Mouse (Mus musculus): ENCODE results near the gene Zswim3. TPM values are rescaled to one million over a fixed set of nuclear protein-coding genes. Genes with fewer than 3 reads are reported as not detected.
"Not testable (repeated sequence)": the region's sequence is repeated elsewhere in the genome, so short reads cannot be mapped to it uniquely, and the experiment has no call there.

Zswim3 gene
- polyA plus RNA-seq, 1 experiment from 2014 or later: 8.1 TPM

- no peak overlapping the region for H3K4me2 ChIP-seq (replicated peaks)
- H3K9me3 ChIP-seq: no peaks in the 10 kb centered on the region
- H3K27ac ChIP-seq: no peak overlapping the region
- no peak overlapping the region for H3K4me3 ChIP-seq (replicated peaks)
- peaks cover 38% of the 10 kb centered on the region for H3K36me3 ChIP-seq
- no peaks in the 10 kb centered on the region for H3K4me1 ChIP-seq (replicated peaks)
- no peak for ATAC-seq
- no peaks in the 10 kb centered on the region for H3K27me3 ChIP-seq (replicated peaks)
- H3K9ac ChIP-seq: no peak overlapping the region
- 82% methylated on average over 4 of the region's 4 CpGs for WGBS
Observed at GRCm38 (mm10) chr2:164795868-164796267, 9.0 kb upstream of the Zswim3 start.

- not testable (repeated sequence) for H3K4me3 ChIP-seq (replicated peaks); H3K27ac ChIP-seq; H3K4me1 ChIP-seq (replicated peaks); H3K9me3 ChIP-seq; ATAC-seq; H3K27me3 ChIP-seq (replicated peaks); H3K4me2 ChIP-seq (replicated peaks); H3K9ac ChIP-seq
- peaks cover 18% of the 10 kb centered on the region for H3K36me3 ChIP-seq
- 74% methylated on average over 6 of the region's 6 CpGs for WGBS
Observed at GRCm38 (mm10) chr2:164798554-164798953, 6.3 kb upstream of the Zswim3 start.

DNA sequence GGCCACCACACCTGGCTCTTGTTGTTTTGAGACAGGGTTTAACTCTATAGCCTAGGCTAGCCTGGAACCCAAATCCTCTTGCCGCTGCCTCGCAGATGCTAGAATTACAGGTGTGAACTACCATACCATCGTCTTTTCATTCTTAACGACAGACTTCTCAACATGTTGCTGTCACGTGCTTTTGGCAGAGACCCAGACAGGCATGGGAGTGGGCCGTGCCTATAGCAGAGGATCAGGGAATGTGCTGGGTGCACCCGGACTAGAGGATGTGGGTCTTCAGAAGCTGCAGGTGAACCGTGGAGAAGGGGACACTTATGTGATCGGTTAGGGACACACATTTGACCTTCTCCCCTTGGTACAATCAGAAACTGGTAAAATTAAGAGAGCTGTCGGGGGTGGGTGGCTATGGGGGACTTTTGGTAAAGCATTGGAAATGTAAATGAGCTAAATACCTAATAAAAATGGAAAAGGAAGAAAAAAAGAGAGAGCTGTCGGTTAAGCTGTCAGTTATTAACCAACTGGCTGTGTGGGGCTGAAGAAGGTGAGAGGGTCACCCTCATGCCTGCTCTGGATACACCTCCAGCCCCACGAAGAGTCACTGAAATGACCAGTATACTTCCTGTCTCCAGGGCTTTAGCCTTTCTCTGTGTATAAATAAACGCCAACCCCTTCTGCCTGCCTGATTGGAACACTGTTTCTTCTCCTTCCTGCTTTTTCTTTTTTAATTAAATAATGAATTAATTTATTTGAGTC is 4.5 kb upstream of the Zswim3 start:
- Histone ChIP-seq H3K4me2 (replicated peaks) (no peak overlapping the region), H3K27ac (no peak overlapping the region), H3K4me1 (replicated peaks) (peaks cover 12% of the 10 kb centered on the region), H3K9me3 (no peaks in the 10 kb centered on the region), H3K9ac (no peak overlapping the region), H3K36me3 (peaks cover 13% of the 10 kb centered on the region; the same call in 1 of the 2 replicates), H3K27me3 (replicated peaks) (no peaks in the 10 kb centered on the region), H3K4me3 (replicated peaks) (no peak overlapping the region)
- no peak for ATAC-seq
- 89% methylated on average over 13 of the region's 13 CpGs for WGBS

DNA sequence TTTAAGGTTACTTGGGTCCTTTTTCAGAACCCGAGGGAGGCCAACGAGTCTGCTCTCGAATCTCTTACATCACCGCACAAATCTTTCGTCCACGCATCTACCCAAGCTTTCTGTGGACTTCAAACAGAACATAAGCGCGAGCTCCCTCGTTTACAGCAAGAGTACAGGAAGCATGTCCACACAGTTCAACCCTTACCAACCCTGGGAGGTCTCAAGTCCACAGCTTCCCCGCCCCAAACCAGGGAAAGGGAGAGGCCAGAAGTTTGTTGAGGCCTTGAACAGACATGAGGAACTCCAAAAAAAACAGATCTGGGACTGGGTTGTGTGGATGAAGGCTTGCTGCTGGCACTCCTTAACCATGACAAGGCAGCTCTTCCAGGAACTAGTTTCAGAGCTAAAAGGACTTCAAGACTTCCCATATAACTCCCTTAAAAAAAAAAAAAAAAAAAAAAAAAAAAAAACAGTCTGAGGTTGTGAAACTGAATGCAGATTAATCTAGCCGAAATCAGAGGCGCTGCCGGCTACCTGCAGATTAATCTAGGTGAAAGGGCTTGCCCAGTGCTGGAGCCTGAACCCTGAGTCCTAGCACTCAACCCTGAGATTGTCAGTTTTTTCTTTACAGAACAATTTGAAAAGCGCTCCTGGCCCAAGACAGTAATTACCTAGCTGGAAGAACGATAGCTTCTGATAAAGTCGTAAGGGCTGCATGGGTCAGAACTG is 1.5 kb upstream of the Zswim3 start:
- H3K9ac ChIP-seq: peak overlapping the region; percentile 76
- WGBS: 81% methylated on average over 16 of the region's 16 CpGs
- ATAC-seq: no peak
- peak overlapping the region; percentile 23; the same call in 1 of the 2 replicates for H3K27ac ChIP-seq
- peak overlapping the region; percentile 65 for H3K4me3 ChIP-seq (replicated peaks)
- no peaks in the 10 kb centered on the region for H3K9me3 ChIP-seq
- H3K4me1 ChIP-seq (replicated peaks): peaks cover 15% of the 10 kb centered on the region
- H3K27me3 ChIP-seq (replicated peaks): no peaks in the 10 kb centered on the region
- peak overlapping the region; percentile 65 for H3K4me2 ChIP-seq (replicated peaks)
- 0 out of 2 replicates have a peak, but pooled peaks cover 4% of the 10 kb centered on the region for H3K36me3 ChIP-seq

DNA sequence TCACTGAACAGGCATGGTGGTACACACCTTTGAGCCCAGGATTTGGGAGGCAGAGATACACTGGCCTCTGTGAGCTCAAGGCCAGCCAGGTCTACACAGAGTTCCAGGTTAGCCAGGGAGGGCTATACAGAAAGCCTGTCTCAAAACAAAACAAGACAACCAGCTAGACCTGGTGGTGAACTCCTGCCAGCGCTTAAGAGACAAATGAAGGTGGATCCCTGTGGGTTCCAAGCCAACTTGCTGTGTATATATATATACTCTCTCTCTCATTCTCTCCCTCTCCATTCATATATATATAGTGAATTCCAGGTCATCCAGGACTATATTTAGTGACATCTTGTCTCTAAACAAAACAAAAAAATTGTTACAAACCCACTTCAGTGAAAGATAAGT is 981 bp upstream of the Zswim3 start:
- Histone ChIP-seq H3K4me1 (replicated peaks) (peaks cover 15% of the 10 kb centered on the region), H3K4me2 (replicated peaks) (peak overlapping the region; percentile 65), H3K9me3 (no peaks in the 10 kb centered on the region), H3K9ac (peak overlapping the region; percentile 76), H3K27me3 (replicated peaks) (no peaks in the 10 kb centered on the region), H3K36me3 (0 out of 2 replicates have a peak, but pooled peaks cover 4% of the 10 kb centered on the region), H3K27ac (peak overlapping the region; percentile 23; the same call in 1 of the 2 replicates), H3K4me3 (replicated peaks) (peak overlapping the region; percentile 65)
- WGBS: 45% methylated on average over 1 of the region's 1 CpGs
- ATAC-seq: no peak

DNA sequence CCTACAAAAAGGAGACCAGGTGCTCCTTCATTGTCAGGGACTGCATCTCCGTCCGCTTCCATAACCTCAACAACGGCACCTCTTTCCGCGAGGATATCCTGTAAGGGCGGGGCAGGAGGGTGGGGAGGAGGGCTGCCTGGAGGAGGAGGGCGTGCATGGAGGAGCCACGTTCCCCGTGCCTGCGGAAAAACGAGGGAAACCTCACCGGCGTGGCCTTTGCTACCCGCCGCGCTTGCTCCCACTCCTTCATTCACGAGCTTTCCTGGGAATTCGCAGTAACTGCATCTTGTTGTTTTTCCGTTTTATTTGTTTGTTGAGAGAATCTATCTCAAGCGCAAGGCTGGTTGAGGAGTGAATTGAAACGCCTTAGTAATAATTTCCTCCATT is 427 bp downstream of the Zswim3 start:
- Histone ChIP-seq H3K36me3 (0 out of 2 replicates have a peak, but pooled peaks cover 1% of the 10 kb centered on the region), H3K4me3 (replicated peaks) (peak overlapping the region; percentile 65), H3K27ac (peak overlapping the region; percentile 83), H3K4me2 (replicated peaks) (peak overlapping the region; percentile 65), H3K9ac (peak overlapping the region; percentile 70), H3K4me1 (replicated peaks) (peaks cover 15% of the 10 kb centered on the region), H3K27me3 (replicated peaks) (no peaks in the 10 kb centered on the region), H3K9me3 (no peaks in the 10 kb centered on the region)
- peak; percentile 76 for ATAC-seq
- WGBS: under 1% methylated on average over 21 of the region's 21 CpGs

DNA sequence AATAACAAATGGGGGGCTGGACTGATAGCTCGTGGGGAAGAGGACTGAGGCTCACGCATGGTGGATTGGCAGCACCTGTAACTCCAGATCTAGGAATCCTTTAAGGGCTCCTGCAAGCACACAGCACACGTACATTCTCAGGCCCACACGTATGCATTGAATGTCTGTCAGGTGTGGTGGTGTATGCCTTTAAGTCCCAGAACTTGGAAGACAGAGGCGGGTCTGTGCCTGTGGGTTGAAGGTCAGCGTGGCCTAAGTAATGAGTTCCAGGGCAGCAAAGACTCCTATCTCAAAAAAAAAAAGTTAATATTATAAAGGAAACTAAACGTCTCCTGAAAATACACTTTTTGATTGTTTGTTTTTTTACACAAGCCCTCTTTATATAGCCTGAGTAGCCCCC is 1.7 kb downstream of the Zswim3 start:
- Histone ChIP-seq H3K4me2 (replicated peaks) (0 out of 2 replicates have a peak overlapping the region, but pooled peaks have one; percentile 5), H3K9me3 (no peaks in the 10 kb centered on the region), H3K27ac (peak overlapping the region; percentile 18; the same call in 1 of the 2 replicates), H3K27me3 (replicated peaks) (no peaks in the 10 kb centered on the region), H3K36me3 (no peaks in the 10 kb centered on the region), H3K4me3 (replicated peaks) (no peak overlapping the region), H3K4me1 (replicated peaks) (peaks cover 15% of the 10 kb centered on the region), H3K9ac (no peak overlapping the region)
- 62% methylated on average over 7 of the region's 7 CpGs for WGBS
- ATAC-seq: no peak

GRCm38 (mm10) chr2:164813557-164813956 is 8.7 kb downstream of the Zswim3 start:
- H3K27ac ChIP-seq: no peak overlapping the region
- 47% methylated on average over 2 of the region's 2 CpGs for WGBS

DNA sequence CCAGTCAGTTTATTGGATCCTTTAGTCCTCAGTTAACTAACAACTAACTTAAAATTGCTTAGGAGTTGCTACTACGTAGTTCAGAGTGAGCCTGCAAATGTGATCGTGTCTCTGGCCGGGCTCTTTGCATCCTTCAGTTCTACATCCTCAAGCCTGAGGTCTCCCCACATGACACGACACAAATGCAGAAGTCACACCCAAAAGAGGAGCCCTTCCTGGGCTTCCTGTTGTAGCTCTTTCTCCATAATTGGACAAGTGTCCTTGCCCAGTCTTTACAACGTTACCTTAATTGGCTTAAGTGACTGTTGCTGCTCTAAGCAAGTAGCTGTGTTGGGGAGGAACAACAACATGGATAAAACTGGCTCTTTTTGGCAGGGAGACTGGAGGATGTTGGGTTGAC is 10.4 kb downstream of the Zswim3 start:
- H3K27ac ChIP-seq: no peak overlapping the region
- no peaks in the 10 kb centered on the region for H3K36me3 ChIP-seq
- no peak overlapping the region for H3K4me2 ChIP-seq (replicated peaks)
- H3K4me1 ChIP-seq (replicated peaks): peaks cover 9% of the 10 kb centered on the region
- WGBS: 86% methylated on average over 5 of the region's 5 CpGs
- H3K9ac ChIP-seq: no peak overlapping the region
- ATAC-seq: no peak
- H3K27me3 ChIP-seq (replicated peaks): no peaks in the 10 kb centered on the region
- no peaks in the 10 kb centered on the region for H3K9me3 ChIP-seq
- H3K4me3 ChIP-seq (replicated peaks): no peak overlapping the region

More at GRCm38 (mm10) chr2:164813557-164813956, 8.7 kb downstream of the Zswim3 start:
- ATAC-seq: peak; percentile 44; the same call in 1 of the 2 replicates
- Histone ChIP-seq H3K4me1 (replicated peaks) (peaks cover 9% of the 10 kb centered on the region), H3K4me2 (replicated peaks) (no peak overlapping the region), H3K27me3 (replicated peaks) (no peaks in the 10 kb centered on the region), H3K4me3 (replicated peaks) (no peak overlapping the region), H3K36me3 (no peaks in the 10 kb centered on the region), H3K9ac (no peak overlapping the region), H3K9me3 (no peaks in the 10 kb centered on the region)

- 89% methylated on average over 8 of the region's 8 CpGs for WGBS
- H3K4me1 ChIP-seq (replicated peaks): peaks cover 9% of the 10 kb centered on the region
- no peaks in the 10 kb centered on the region for H3K27me3 ChIP-seq (replicated peaks)
- no peak overlapping the region for H3K9ac ChIP-seq
- no peak overlapping the region for H3K4me3 ChIP-seq (replicated peaks)
- no peaks in the 10 kb centered on the region for H3K36me3 ChIP-seq
- no peak for ATAC-seq
- H3K4me2 ChIP-seq (replicated peaks): no peak overlapping the region
- no peak overlapping the region for H3K27ac ChIP-seq
- H3K9me3 ChIP-seq: no peaks in the 10 kb centered on the region
Observed at GRCm38 (mm10) chr2:164815821-164816220, 10.9 kb downstream of the Zswim3 start.

DNA sequence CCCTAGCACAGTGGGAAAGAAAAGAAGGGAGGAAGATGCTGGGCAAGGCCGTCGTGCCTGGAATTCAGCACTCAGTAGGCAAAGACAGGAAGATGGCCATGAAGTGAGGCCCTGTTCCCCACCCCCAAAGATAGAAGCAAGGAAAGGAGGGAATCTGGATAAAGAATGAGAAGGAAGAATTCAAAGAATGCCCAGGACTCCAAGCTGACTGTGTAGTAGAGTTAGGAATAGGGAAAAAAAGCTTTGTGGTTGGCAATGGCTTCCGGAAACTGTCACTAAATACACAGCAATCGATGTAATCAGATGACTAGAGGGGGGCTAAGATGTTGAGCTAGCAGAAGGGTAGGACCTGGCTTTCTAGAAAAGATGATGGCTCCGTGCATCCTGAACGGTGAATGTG is 12.3 kb downstream of the Zswim3 start:
- Histone ChIP-seq H3K4me2 (replicated peaks) (no peak overlapping the region), H3K27ac (no peak overlapping the region), H3K36me3 (no peaks in the 10 kb centered on the region), H3K4me3 (replicated peaks) (no peak overlapping the region), H3K9ac (no peak overlapping the region), H3K4me1 (replicated peaks) (peaks cover 9% of the 10 kb centered on the region), H3K27me3 (replicated peaks) (no peaks in the 10 kb centered on the region), H3K9me3 (no peaks in the 10 kb centered on the region)
- WGBS: 70% methylated on average over 6 of the region's 6 CpGs
- no peak for ATAC-seq

DNA sequence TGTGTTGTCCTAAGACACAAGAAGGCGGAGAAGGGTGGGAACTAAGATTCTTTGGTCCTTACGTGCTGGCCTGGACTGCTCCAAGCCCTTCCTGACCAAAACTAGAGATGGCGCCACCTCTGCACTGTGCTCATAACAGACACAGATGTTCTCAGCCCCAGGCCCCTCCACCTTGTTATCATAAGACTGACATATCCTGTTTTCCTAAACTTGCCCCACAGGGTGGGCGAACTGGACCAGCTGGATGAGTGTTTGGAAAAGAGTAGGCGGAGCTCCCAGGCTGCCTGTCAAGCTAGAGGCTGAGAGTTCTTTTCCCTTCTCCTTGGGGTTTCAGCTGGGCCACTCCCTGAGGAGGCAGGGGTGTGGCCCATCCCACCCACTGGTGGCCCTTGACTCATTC is 12.8 kb downstream of the Zswim3 start:
- ATAC-seq: no peak; the same call in 1 of the 2 replicates

More for the DNA sequence above, 12.8 kb downstream of the Zswim3 start:
- Histone ChIP-seq H3K4me1 (replicated peaks) (peaks cover 9% of the 10 kb centered on the region), H3K36me3 (no peaks in the 10 kb centered on the region), H3K9me3 (no peaks in the 10 kb centered on the region), H3K4me2 (replicated peaks) (no peak overlapping the region), H3K27me3 (replicated peaks) (no peaks in the 10 kb centered on the region), H3K4me3 (replicated peaks) (no peak overlapping the region), H3K9ac (no peak overlapping the region), H3K27ac (no peak overlapping the region)
- WGBS: 54% methylated on average over 5 of the region's 5 CpGs

Data from intestine, embryonic 15.5 days (tissue).